ENCODE assay signal across 11 mouse cellular contexts in genomic region chr5:92982673-92983072, GRCm38 (mm10).
DNase-seq lines count a peak whose midpoint lies in the region; ATAC-seq and TF ChIP-seq lines count a peak whose summit lies in the region.
"Had no signal": no experiment of that assay in that cellular context is flagged by ENCODE, and none has a peak within 500 bp of the region (broad histone marks: within the 10 kb centered on the region; RNA-seq: fewer than 3 reads in every experiment).

No protein-coding gene starts in this region.

- dilution Hi-C loops in CH12.LX (cut with MboI; ENCODE audit: extremely low pct_ligation_motif_present, extremely low pct_unique_long_range_greater_than_20kb, low sequenced_read_pairs), result no loop called here

- no peak for TF ChIP-seq POLR2A in CH12.LX (IDR thresholded peaks at IDR 0.05; ENCODE audit: low read depth, low read length)

- no peak overlapping the region for H3K27ac ChIP-seq in gastrocnemius, adult 2 months
- H3K27ac ChIP-seq in liver, postnatal 0 days (ENCODE audit: low read depth), result no peak overlapping the region
- no peak overlapping the region for H3K27ac ChIP-seq in CH12.LX (ENCODE audit: insufficient read depth, low read depth)
- H3K27ac ChIP-seq in limb, embryonic 10.5 days, result no peak overlapping the region

- intact Hi-C loops in gastrocnemius, adult 2 months (cut with DNase I), result no loop called here
- intact Hi-C loops in gastrocnemius, postnatal 14 days (cut with DNase I; ENCODE audit: low total_unique reads), result loop anchor here (10.0 kb wide), 1 partner anchor 182 kb away; no protein-coding TSS in a partner anchor

- H3K4me1 ChIP-seq in liver, postnatal 0 days (ENCODE audit: insufficient read depth), result no peaks in the 10 kb centered on the region
- H3K4me1 ChIP-seq in CH12.LX (ENCODE audit: control insufficient read depth in 1 of 2, insufficient read depth in 2 of 2), result no peaks in the 10 kb centered on the region
- H3K4me1 ChIP-seq in limb, embryonic 10.5 days, result peaks cover under 1% of the 10 kb centered on the region; the same call in 1 of the 2 replicates

- no peaks in the 10 kb centered on the region for H3K9me3 ChIP-seq in liver, postnatal 0 days (ENCODE audit: low read length)
- peaks cover 2% of the 10 kb centered on the region for H3K9me3 ChIP-seq in CH12.LX (replicated peaks; ENCODE audit: low read length)
- H3K9me3 ChIP-seq in limb, embryonic 10.5 days (replicated peaks), result no peaks in the 10 kb centered on the region

- TF ChIP-seq EP300 in liver, postnatal 0 days (IDR thresholded peaks at IDR 0.05; ENCODE audit: low read depth), result no peak
- TF ChIP-seq EP300 in CH12.LX (IDR thresholded peaks at IDR 0.05; ENCODE audit: low read length), result no peak

- H3K36me3 ChIP-seq in liver, postnatal 0 days (replicated peaks; ENCODE audit: insufficient read depth, low read length), result no peaks in the 10 kb centered on the region
- no peaks in the 10 kb centered on the region for H3K36me3 ChIP-seq in CH12.LX (replicated peaks in 1 of 2; ENCODE audit: control insufficient read depth in 1 of 2, insufficient read depth in 1 of 2, low read length in 1 of 2)
- H3K36me3 ChIP-seq in limb, embryonic 10.5 days, result no peaks in the 10 kb centered on the region

- no peak overlapping the region for H3K4me2 ChIP-seq in liver, postnatal 0 days (ENCODE audit: low read depth, low read length)
- no peak overlapping the region for H3K4me2 ChIP-seq in CH12.LX (ENCODE audit: insufficient read depth, low read depth, poor library complexity, severe bottlenecking)
- H3K4me2 ChIP-seq: heart, embryonic 11.5 days had no signal

- DNase-seq in gastrocnemius, adult 2 months, result no peak
- no peak for DNase-seq in gastrocnemius, postnatal 14 days
- DNase-seq in liver, postnatal 0 days, result no peak
- DNase-seq in liver (no peak), CH12.LX (ENCODE audit: extremely low read depth) (peak; percentile 40)
- peak; percentile 30 for DNase-seq in brain, adult 2 months (ENCODE audit: low read depth, low spot score)
- no peak for DNase-seq in gastrocnemius, postnatal 25 days
- DNase-seq in limb, embryonic 10.5 days (ENCODE audit: low spot score), result no peak

- no peak overlapping the region for H3K4me3 ChIP-seq in gastrocnemius, adult 2 months
- H3K4me3 ChIP-seq in liver, postnatal 0 days (ENCODE audit: low read depth, low read length), result no peak overlapping the region
- H3K4me3 ChIP-seq in CH12.LX (replicated peaks in 1 of 3; ENCODE audit: low read depth in 2 of 3, low read length in 2 of 3, poor library complexity in 1 of 3), result no peak overlapping the region
- no peak overlapping the region for H3K4me3 ChIP-seq in limb, embryonic 10.5 days
- H3K4me3 ChIP-seq: myocyte had no signal

- peak; percentile 62 for TF ChIP-seq CTCF in gastrocnemius, adult 2 months (IDR thresholded peaks at IDR 0.05)
- TF ChIP-seq CTCF in liver, postnatal 0 days (IDR thresholded peaks at IDR 0.05; ENCODE audit: low read depth), result peak; percentile 47
- TF ChIP-seq CTCF in CH12.LX (conservative IDR thresholded peaks at IDR 0.05 in 1 of 2, IDR thresholded peaks at IDR 0.05 in 1 of 2; ENCODE audit: low read depth in 2 of 2, low read length in 2 of 2), result peak; percentile 20 to 57; a peak in 2 of 4 replicates

- peak; percentile 43 for TF ChIP-seq RAD21 in CH12.LX (IDR thresholded peaks at IDR 0.05; ENCODE audit: low read depth, low read length)

- H3K79me2 ChIP-seq in CH12.LX (replicated peaks; ENCODE audit: control insufficient read depth, extremely low read depth, insufficient read depth, poor library complexity, severe bottlenecking), result no peaks in the 10 kb centered on the region

- no peak overlapping the region for H3K9ac ChIP-seq in liver, postnatal 0 days (replicated peaks)
- H3K9ac ChIP-seq in CH12.LX (ENCODE audit: insufficient read depth, low read depth), result no peak overlapping the region

- H3K27me3 ChIP-seq in liver, postnatal 0 days (ENCODE audit: insufficient read depth, low read length), result no peaks in the 10 kb centered on the region
- peaks cover 2% of the 10 kb centered on the region for H3K27me3 ChIP-seq in CH12.LX (replicated peaks)
- no peaks in the 10 kb centered on the region for H3K27me3 ChIP-seq in limb, embryonic 10.5 days (ENCODE audit: low read depth, poor library complexity, severe bottlenecking)

- ATAC-seq in liver, postnatal 0 days, result no peak
- ATAC-seq: inflammation-experienced regulatory T-cells, adult 6 months had no signal

- in situ Hi-C loops in CH12.LX (cut with MboI; ENCODE audit: low pct_ligation_motif_present, low pct_unique_long_range_greater_than_20kb, low sequenced_read_pairs), result no loop called here

TF ChIP-seq in CH12.LX, 34 proteins besides CTCF, POLR2A, EP300 and RAD21:
- TF ChIP-seq E2F4 (IDR thresholded peaks at IDR 0.05; ENCODE audit: insufficient replicate concordance, low read depth, low read length) (no peak), SMC3 (IDR thresholded peaks at IDR 0.05; ENCODE audit: low read depth, low read length) (peak; percentile 34; the same call in 1 of the 2 replicates)

Comparison
In these comparisons a context has a peak if more than half of its experiments do, and no peak if none do; other contexts are left out.
1. DNase-seq: peak in CH12.LX (single experiment) and brain, adult 2 months (single experiment); none in gastrocnemius, adult 2 months (single experiment), gastrocnemius, postnatal 14 days (single experiment), liver, postnatal 0 days (single experiment), liver (single experiment), gastrocnemius, postnatal 25 days (single experiment) and limb, embryonic 10.5 days (single experiment).
2. Peak in every context shown above with its lines, with median percentiles within 50 percentile points of each other: CTCF ChIP-seq.